Mouse (Mus musculus): ENCODE measurements at regions not wholly inside any gene's neighbourhood (a gene's known extent, or its start where the extent isn't known, plus 50 kb on each side); places are given as distances from the start of the nearest gene placed in this dataset.
"Not testable (repeated sequence)": the region's sequence is repeated elsewhere in the genome, so short reads cannot be mapped to it uniquely, and the experiment has no call there.

DNA sequence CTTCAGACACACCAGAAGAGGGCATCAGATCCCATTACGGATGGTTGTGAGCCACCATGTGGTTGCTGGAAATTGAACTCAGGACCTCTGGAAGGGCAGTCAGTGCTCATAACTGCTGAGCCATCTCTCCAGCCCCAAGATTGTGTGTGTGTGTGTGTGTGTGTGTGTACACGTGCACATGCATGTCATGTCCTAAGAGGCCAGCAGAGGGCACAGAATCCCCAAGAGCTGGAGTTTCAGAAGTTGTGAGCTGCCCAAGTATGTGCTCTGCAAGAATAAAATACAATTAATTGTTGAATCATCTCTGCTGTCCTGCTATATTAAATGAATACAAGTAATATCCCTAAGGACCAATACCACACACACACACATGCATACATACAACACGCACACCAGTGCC lies 130.8 kb upstream of the Mrps10 start:
- TF ChIP-seq POLR2A (IDR thresholded peaks at IDR 0.05; ENCODE audit: extremely low read depth, insufficient read depth, low read length); CTCF (IDR thresholded peaks at IDR 0.05; ENCODE audit: low read depth, low read length): not testable (repeated sequence)

Data from liver, adult 2 months (tissue).